Mouse (Mus musculus) urinary bladder, adult 2 months (tissue): ENCODE data around the gene Plekhh1. TPM values are rescaled to one million over a fixed set of nuclear protein-coding genes. Genes with fewer than 3 reads are reported as not detected.

Source experiments
- DNase-seq: peaks from one replicate; pipeline ENCODE4 v3.0.0; 2022; ENCODE audit warnings: low spot score
- polyA plus RNA-seq: library from polyadenylated mRNA; depleted of rRNA; stranded (reverse); fragments of >200 nt; gene quantifications from 2 replicates; pipeline ENCODE4 v1.2.3, GENCODE M21; 2012; rRNA removed

Gene Plekhh1
- polyA plus RNA-seq, 1 experiment = 22.1 TPM

GRCm38 (mm10) chr12:79070736-79071333 is 41.9 kb downstream of the Plekhh1 start:
- DNase-seq = no peak

GRCm38 (mm10) chr12:79072576-79072975 is 43.6 kb downstream of the Plekhh1 start:
- no peak for DNase-seq

GRCm38 (mm10) chr12:79073362-79073761 is 44.4 kb downstream of the Plekhh1 start:
- DNase-seq = no peak

- peak; percentile 73 for DNase-seq
These were observed 60.3 kb downstream of the Plekhh1 start, which contains the start of gene Pigh for GRCm38 (mm10) chr12:79089182-79089812. Pigh (minus strand) TSS chr12:79089651.

DNA sequence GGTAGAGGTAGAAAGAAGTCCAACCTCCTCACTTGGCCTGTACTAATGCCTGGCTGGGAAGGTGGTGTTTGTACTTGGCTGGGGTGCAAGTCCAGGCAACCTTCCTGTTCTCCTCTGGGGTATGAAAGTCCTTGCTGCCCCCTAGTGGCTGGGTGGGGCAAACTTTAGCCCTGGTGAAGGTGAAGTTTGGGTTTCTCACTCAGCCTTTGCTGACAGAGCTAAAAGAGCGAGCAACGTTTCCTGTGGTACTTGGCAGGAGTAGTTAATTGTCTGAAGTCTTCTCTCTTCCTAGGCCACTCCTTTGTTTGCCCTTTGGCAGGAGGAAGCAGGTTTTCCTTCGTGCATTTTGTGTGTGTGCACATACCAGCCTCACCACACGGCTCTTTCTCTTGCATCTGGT is 63.6 kb downstream of the Plekhh1 start:
- peak; percentile 37 for DNase-seq

GRCm38 (mm10) chr12:79097106-79097752 is 68.3 kb downstream of the Plekhh1 start:
- DNase-seq = no peak

- DNase-seq = no peak
These were observed 74.8 kb downstream of the Plekhh1 start for GRCm38 (mm10) chr12:79103773-79104172.

- no peak for DNase-seq
These were observed 75.6 kb downstream of the Plekhh1 start for GRCm38 (mm10) chr12:79104544-79104943.

GRCm38 (mm10) chr12:79105312-79105711 is 76.3 kb downstream of the Plekhh1 start:
- DNase-seq = no peak

- no peak for DNase-seq
These were observed 90.0 kb downstream of the Plekhh1 start for GRCm38 (mm10) chr12:79118991-79119390.

- no peak for DNase-seq
These were observed 93.9 kb downstream of the Plekhh1 start for GRCm38 (mm10) chr12:79122820-79123219.

- peak; percentile 66 for DNase-seq
These were observed 101.6 kb downstream of the Plekhh1 start, which contains the start of gene Arg2 for GRCm38 (mm10) chr12:79130299-79131177. Arg2 (plus strand) TSS chr12:79130777.

Other genes with a start within 250 kb of the Plekhh1 start
- gene Atp6v1d, start 167.5 kb upstream of the Plekhh1 start, polyA plus RNA-seq = 60.7 and 62.8 TPM in 2 replicates
- gene Eif2s1, start 167.3 kb upstream of the Plekhh1 start, polyA plus RNA-seq = 50.3 and 51.6 TPM in 2 replicates
- 11.7 and 12.1 TPM in 2 replicates for gene Plek2, start 122.2 kb upstream of the Plekhh1 start, polyA plus RNA-seq
- 8.0 and 9.4 TPM in 2 replicates for gene Tmem229b, start 21.5 kb upstream of the Plekhh1 start, polyA plus RNA-seq
- gene Pigh, start 60.5 kb downstream of the Plekhh1 start, polyA plus RNA-seq = 36.5 and 47.7 TPM in 2 replicates
- 18.9 and 24.4 TPM in 2 replicates for gene Arg2, start 101.6 kb downstream of the Plekhh1 start, polyA plus RNA-seq
- gene Vti1b, start 143.5 kb downstream of the Plekhh1 start, polyA plus RNA-seq = 86.4 and 97.2 TPM in 2 replicates
- 14.2 and 19.0 TPM in 2 replicates for gene Rdh11, start 163.1 kb downstream of the Plekhh1 start, polyA plus RNA-seq
- 6.7 and 8.3 TPM in 2 replicates for gene Rdh12, start 179.8 kb downstream of the Plekhh1 start, polyA plus RNA-seq